Mouse (Mus musculus): Measurements from ENCODE around the gene Sfpq. TPM values are rescaled to one million over a fixed set of nuclear protein-coding genes. Genes with fewer than 3 reads are reported as not detected.
"Not testable (repeated sequence)": the region's sequence is repeated elsewhere in the genome, so short reads cannot be mapped to it uniquely, and the experiment has no call there.

The Sfpq gene
- polyA plus RNA-seq, 1 experiment from 2014 or later, result 56.4 TPM

DNA sequence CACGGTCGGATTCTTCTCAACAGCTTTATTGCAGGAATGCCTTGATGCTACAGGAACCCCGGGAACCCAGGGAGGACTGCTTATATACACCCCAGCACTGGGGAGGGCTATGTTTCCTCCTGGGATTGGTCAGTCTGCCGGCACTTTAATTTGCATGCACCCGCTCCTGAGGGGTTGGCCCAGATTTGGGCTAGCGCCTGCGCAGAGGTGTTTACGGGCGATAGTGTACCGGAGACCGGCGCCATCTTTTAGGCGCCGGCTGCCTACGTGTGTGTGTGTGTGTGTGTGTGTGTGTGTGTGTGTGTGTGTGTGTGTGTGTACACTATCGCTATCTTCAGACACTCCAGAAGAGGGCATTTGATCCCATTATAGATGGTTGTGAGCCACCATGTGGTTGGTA is 21.8 kb upstream of the Sfpq start:
- not testable (repeated sequence) for H3K4me2 ChIP-seq (ENCODE audit: low read length); H3K9me3 ChIP-seq (replicated peaks; ENCODE audit: control insufficient read depth, low read length, poor library complexity, severe bottlenecking); H3K9ac ChIP-seq (ENCODE audit: low read depth, low read length); H3K36me3 ChIP-seq (ENCODE audit: control insufficient read depth, insufficient read depth, low read length); H3K4me1 ChIP-seq (ENCODE audit: control insufficient read depth, insufficient read depth, low read length); H3K27me3 ChIP-seq (ENCODE audit: control insufficient read depth, insufficient read depth, low read depth, low read length); ATAC-seq; H3K27ac ChIP-seq (ENCODE audit: low read length); H3K4me3 ChIP-seq (ENCODE audit: low read depth, low read length)
- WGBS, result 96% methylated on average over 16 of the region's 16 CpGs

DNA sequence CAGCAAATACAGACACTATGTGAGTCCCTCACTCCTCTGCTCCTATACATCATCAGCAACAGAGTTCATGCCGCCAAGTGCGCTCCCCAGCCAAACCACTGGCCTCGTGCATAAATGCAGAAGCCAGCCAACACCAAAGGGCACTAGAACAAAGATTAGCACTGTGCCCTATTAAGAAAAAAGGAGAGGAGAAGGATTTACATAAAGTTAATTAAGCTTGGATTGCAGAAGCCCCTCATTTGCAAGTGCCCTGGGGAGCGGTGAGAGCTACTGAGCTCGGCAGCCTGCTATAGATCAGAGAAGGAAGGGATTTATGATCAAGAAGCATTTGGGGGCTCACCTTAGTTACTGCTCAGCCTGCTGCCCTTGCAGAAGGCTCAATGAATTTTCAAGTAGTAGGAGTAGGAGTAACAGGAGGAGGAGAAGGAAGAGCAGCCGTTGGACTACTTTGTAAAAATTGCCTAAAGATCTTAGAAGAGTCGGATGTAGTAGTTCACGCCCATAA is 20.5 kb upstream of the Sfpq start:
- Histone ChIP-seq H3K27me3 (ENCODE audit: control insufficient read depth, insufficient read depth, low read depth, low read length) (no peaks in the 10 kb centered on the region), H3K4me1 (ENCODE audit: control insufficient read depth, insufficient read depth, low read length) (peaks cover 19% of the 10 kb centered on the region), H3K4me3 (ENCODE audit: low read depth, low read length) (no peak overlapping the region), H3K9me3 (replicated peaks; ENCODE audit: control insufficient read depth, low read length, poor library complexity, severe bottlenecking) (no peaks in the 10 kb centered on the region), H3K9ac (ENCODE audit: low read depth, low read length) (0 out of 2 replicates have a peak overlapping the region, but pooled peaks have one; percentile 7), H3K27ac (ENCODE audit: low read length) (peak overlapping the region; percentile 47), H3K36me3 (ENCODE audit: control insufficient read depth, insufficient read depth, low read length) (no peaks in the 10 kb centered on the region), H3K4me2 (ENCODE audit: low read length) (peak overlapping the region; percentile 29; the same call in 1 of the 2 replicates)
- 24% methylated on average over 8 of the region's 8 CpGs for WGBS
- ATAC-seq, result peak; percentile 77

DNA sequence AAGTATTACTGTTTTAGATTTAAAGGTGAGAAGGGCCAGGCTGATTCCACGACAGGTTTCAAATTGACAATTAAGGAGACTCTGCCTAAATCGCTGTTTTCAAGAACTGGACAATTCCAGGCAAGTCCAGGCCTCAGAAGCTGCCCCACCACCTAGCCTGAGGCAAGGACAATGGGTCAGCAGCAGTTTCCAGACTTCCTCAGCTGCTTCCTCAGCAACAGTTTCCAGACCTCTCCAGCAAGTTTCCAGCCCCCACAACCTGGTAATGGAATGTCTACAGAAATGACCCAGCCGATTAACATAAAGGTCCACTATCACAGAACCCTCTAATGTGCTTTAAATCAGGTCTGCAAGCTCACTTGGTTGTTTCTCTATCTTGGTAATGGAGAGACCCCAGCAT is 16.7 kb upstream of the Sfpq start:
- WGBS, result 75% methylated on average over 3 of the region's 3 CpGs
- no peaks in the 10 kb centered on the region for H3K36me3 ChIP-seq (ENCODE audit: control insufficient read depth, insufficient read depth, low read length)
- H3K9ac ChIP-seq (ENCODE audit: low read depth, low read length), result peak overlapping the region; percentile 61; the same call in 1 of the 2 replicates
- no peak overlapping the region for H3K4me2 ChIP-seq (ENCODE audit: low read length)
- H3K4me3 ChIP-seq (ENCODE audit: low read depth, low read length), result no peak overlapping the region
- H3K27me3 ChIP-seq (ENCODE audit: control insufficient read depth, insufficient read depth, low read depth, low read length), result no peaks in the 10 kb centered on the region
- peaks cover 19% of the 10 kb centered on the region for H3K4me1 ChIP-seq (ENCODE audit: control insufficient read depth, insufficient read depth, low read length)
- H3K27ac ChIP-seq (ENCODE audit: low read length), result peak overlapping the region; percentile 72
- H3K9me3 ChIP-seq (replicated peaks; ENCODE audit: control insufficient read depth, low read length, poor library complexity, severe bottlenecking), result no peaks in the 10 kb centered on the region
- ATAC-seq, result no peak

DNA sequence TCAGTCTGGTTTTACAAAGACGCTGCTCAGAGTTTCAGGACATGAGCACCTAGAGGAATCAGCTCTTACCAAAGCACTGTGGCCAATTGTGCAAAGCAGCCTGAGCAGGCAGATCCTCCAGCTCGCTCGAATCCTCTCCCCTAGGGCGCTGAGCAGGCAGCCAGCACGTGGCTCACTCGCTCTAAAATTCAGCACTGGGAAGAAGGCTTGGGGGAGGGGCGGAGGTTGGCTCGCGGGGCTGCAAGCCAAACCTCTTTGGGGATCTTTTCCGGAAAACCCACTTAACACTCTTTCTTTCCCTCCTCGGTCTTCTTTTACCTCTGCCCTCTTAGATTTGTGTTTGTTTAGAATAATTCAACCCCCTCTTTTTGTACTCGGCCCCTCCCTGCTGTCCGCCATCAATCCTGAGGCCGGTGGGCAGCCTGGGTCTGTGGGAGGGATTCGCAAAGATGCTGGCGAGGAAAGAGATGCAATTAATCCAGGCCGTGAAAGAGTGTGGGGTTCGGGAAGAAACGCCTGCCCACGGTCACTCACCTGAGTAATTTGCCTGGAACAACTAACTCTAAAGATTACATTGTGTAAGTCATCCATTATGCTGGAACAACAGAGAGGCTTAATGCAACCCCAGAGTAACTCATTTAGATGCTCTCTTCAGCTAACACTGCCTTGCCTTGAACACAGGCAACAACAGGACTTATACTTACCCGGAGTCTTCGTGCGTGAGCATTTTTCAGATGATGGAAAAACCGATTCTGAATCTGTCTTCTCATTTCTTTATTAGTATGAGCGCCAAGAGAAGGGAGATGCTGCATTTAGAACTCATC is 15.8 kb upstream of the Sfpq start:
- Histone ChIP-seq H3K4me1 (ENCODE audit: control insufficient read depth, insufficient read depth, low read length) (peaks cover 19% of the 10 kb centered on the region), H3K27me3 (ENCODE audit: control insufficient read depth, insufficient read depth, low read depth, low read length) (no peaks in the 10 kb centered on the region), H3K27ac (ENCODE audit: low read length) (peak overlapping the region; percentile 72), H3K9me3 (replicated peaks; ENCODE audit: control insufficient read depth, low read length, poor library complexity, severe bottlenecking) (no peaks in the 10 kb centered on the region), H3K9ac (ENCODE audit: low read depth, low read length) (peak overlapping the region; percentile 61), H3K4me3 (ENCODE audit: low read depth, low read length) (peak overlapping the region; percentile 32), H3K36me3 (ENCODE audit: control insufficient read depth, insufficient read depth, low read length) (no peaks in the 10 kb centered on the region), H3K4me2 (ENCODE audit: low read length) (peak overlapping the region; percentile 55)
- WGBS, result 8% methylated on average over 25 of the region's 25 CpGs
- peak; percentile 87; the same call in 1 of the 2 replicates for ATAC-seq

DNA sequence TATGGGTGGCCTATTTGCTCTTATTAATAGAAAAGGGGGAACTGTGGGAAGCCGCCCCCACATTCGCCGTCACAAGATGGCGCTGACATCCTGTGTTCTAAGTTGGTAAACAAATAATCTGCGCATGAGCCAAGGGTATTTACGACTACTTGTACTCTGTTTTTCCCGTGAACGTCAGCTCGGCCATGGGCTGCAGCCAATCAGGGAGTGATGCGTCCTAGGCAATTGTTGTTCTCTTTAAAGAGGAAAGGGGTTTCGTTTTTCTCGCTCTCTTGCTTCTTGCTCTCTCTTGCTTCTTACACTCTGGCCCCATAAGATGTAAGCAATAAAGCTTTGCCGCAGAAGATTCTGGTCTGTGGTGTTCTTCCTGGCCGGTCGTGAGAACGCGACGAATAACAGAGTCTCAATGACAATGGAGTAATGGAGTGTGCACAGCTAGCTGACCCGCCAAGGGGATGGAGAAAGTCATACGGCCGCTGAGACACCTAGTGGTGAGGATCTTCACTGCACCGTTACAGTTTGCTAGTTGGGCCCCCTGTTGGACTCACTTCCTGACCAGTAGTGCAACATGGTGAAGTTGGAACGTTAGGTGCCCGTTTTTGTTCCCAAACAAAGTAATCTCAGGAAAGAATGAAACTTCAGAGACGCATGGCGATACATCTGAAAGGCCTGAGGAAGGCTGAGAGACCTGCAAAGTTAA is 5.7 kb upstream of the Sfpq start:
- WGBS, result 14% methylated on average over 14 of the region's 26 CpGs

DNA sequence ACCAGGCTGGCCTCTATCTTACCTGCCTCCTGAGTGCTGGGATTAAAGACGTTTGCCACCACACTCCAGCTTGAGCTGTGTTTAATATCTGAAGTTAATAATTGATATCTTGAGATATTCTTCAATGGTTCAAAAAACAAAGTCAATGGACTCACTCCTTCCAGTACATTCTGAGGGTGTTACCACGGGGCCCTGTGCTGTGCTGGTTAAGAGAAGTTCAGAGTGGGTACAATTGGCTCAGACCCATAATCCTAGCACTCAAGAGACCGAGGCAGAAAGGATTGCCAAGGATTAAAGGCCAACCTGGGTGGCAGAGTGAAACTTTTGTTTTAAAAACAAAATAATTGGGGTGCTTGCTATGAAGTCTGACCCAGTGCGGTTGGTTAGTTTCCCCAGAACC is 4.8 kb upstream of the Sfpq start:
- Histone ChIP-seq H3K9me3 (replicated peaks; ENCODE audit: control insufficient read depth, low read length, poor library complexity, severe bottlenecking) (no peaks in the 10 kb centered on the region), H3K9ac (ENCODE audit: low read depth, low read length) (no peak overlapping the region), H3K27ac (ENCODE audit: low read length) (no peak overlapping the region), H3K27me3 (ENCODE audit: control insufficient read depth, insufficient read depth, low read depth, low read length) (no peaks in the 10 kb centered on the region), H3K36me3 (ENCODE audit: control insufficient read depth, insufficient read depth, low read length) (no peaks in the 10 kb centered on the region), H3K4me3 (ENCODE audit: low read depth, low read length) (no peak overlapping the region), H3K4me1 (ENCODE audit: control insufficient read depth, insufficient read depth, low read length) (peaks cover 4% of the 10 kb centered on the region; the same call in 1 of the 2 replicates), H3K4me2 (ENCODE audit: low read length) (no peak overlapping the region)
- no peak for ATAC-seq
- 75% methylated on average over 4 of the region's 4 CpGs for WGBS

More for the DNA sequence above, 5.7 kb upstream of the Sfpq start:
- not testable (repeated sequence) for H3K4me1 ChIP-seq (ENCODE audit: control insufficient read depth, insufficient read depth, low read length); H3K9ac ChIP-seq (ENCODE audit: low read depth, low read length); H3K36me3 ChIP-seq (ENCODE audit: control insufficient read depth, insufficient read depth, low read length); H3K9me3 ChIP-seq (replicated peaks; ENCODE audit: control insufficient read depth, low read length, poor library complexity, severe bottlenecking); H3K27me3 ChIP-seq (ENCODE audit: control insufficient read depth, insufficient read depth, low read depth, low read length)
- H3K4me3 ChIP-seq (ENCODE audit: low read depth, low read length), result peak overlapping the region; percentile 31
- peak overlapping the region; percentile 46 for H3K4me2 ChIP-seq (ENCODE audit: low read length)
- peak overlapping the region; percentile 53; the same call in 1 of the 2 replicates for H3K27ac ChIP-seq (ENCODE audit: low read length)
- ATAC-seq, result peak; percentile 93

DNA sequence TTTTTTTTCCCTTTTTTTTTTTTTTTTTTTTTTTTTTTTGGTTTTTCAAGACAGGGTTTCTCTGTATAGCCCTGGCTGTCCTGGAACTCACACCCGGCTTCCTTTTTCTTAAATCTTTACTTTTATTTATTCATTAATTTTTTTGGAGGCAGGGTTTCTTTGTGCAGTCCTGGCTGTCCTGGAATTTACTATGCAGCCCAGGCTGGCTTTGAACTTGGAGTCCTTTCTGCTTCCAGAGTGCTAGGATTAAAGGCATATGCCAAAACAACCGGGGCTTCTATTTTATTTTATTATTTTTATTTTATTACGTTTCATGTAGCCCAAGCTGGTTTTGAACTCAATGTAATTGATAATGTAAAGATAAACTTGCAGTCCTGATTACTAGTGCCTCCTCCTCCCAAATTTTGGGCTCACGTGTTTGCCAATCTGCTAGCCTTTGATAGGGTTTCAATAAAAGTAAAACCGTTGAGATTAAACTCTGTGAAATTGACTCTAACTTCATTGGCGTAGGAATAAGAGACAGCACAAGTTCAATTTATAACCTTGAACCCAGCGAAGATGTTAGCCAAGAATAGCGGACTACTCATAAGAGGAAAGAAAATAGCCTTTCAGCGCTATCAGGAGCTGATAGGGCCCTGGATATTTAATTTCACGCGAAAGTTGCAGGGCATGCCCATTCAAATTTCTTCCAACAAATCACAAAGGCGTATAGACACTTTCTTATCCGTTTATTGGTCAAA is 543 bp upstream of the Sfpq start:
- Histone ChIP-seq H3K27ac (ENCODE audit: low read length) (no peak overlapping the region), H3K4me3 (ENCODE audit: low read depth, low read length) (peak overlapping the region; percentile 100), H3K9ac (ENCODE audit: low read depth, low read length) (no peak overlapping the region), H3K4me1 (ENCODE audit: control insufficient read depth, insufficient read depth, low read length) (peaks cover 25% of the 10 kb centered on the region), H3K36me3 (ENCODE audit: control insufficient read depth, insufficient read depth, low read length) (no peaks in the 10 kb centered on the region; the same call in 1 of the 2 replicates), H3K4me2 (ENCODE audit: low read length) (peak overlapping the region; percentile 54), H3K9me3 (replicated peaks; ENCODE audit: control insufficient read depth, low read length, poor library complexity, severe bottlenecking) (no peaks in the 10 kb centered on the region), H3K27me3 (ENCODE audit: control insufficient read depth, insufficient read depth, low read depth, low read length) (no peaks in the 10 kb centered on the region)
- ATAC-seq, result no peak
- WGBS, result 13% methylated on average over 13 of the region's 13 CpGs

DNA sequence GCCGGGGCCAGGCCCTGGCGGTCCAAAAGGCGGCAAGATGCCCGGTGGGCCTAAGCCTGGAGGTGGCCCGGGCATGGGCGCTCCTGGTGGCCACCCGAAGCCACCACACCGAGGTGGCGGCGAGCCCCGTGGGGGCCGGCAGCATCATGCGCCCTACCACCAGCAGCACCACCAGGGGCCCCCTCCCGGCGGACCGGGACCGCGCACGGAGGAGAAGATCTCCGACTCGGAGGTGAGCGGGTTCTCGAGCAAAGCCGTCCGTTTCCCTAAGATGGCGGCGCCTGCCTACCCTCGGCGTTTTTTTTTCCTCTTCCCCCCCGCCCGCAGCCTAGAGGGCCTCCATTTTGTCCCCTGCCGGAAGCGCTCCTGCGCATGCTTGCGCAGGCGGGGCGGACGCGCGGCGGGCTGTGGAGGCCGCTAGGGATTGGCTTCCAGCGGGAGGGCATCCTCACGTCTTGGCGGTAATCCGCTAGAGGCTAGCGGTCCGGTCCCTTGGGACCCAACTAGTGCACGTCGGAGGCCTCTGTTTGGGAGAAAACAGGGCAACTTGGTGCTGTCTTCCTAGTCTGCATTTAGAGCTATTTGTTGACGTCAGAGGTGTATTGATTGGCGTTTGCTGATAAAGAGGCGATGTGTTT is 984 bp downstream of the Sfpq start:
- Histone ChIP-seq H3K36me3 (ENCODE audit: control insufficient read depth, insufficient read depth, low read length) (peaks cover 11% of the 10 kb centered on the region), H3K9ac (ENCODE audit: low read depth, low read length) (peak overlapping the region; percentile 100), H3K4me1 (ENCODE audit: control insufficient read depth, insufficient read depth, low read length) (peaks cover 34% of the 10 kb centered on the region), H3K4me2 (ENCODE audit: low read length) (peak overlapping the region; percentile 98), H3K27me3 (ENCODE audit: control insufficient read depth, insufficient read depth, low read depth, low read length) (no peaks in the 10 kb centered on the region), H3K9me3 (replicated peaks; ENCODE audit: control insufficient read depth, low read length, poor library complexity, severe bottlenecking) (no peaks in the 10 kb centered on the region), H3K4me3 (ENCODE audit: low read depth, low read length) (peak overlapping the region; percentile 100), H3K27ac (ENCODE audit: low read length) (peak overlapping the region; percentile 98)
- WGBS, result under 1% methylated on average over 48 of the region's 53 CpGs
- ATAC-seq, result peak; percentile 57

All from midbrain, embryonic 16.5 days (tissue).